Mouse (Mus musculus): Measurements from ENCODE around the gene Tmem256. TPM values are rescaled to one million over a fixed set of nuclear protein-coding genes. Genes with fewer than 3 reads are reported as not detected.

Gene Tmem256
- polyA plus RNA-seq, 1 experiment from 2014 or later: 250 TPM

- peaks cover 6% of the 10 kb centered on the region; the same call in 1 of the 2 replicates for H3K4me1 ChIP-seq (replicated peaks; ENCODE audit: control insufficient read depth, insufficient read depth, low read length)
- no peaks in the 10 kb centered on the region for H3K36me3 ChIP-seq (ENCODE audit: control insufficient read depth, insufficient read depth, low read length)
- no peaks in the 10 kb centered on the region for H3K9me3 ChIP-seq (ENCODE audit: control insufficient read depth, low read length)
- 53% methylated on average over 15 of the region's 15 CpGs for WGBS
- DNase-seq (ENCODE audit: low spot score) (no peak), ATAC-seq (replicated peaks; ENCODE audit: low FRiP score) (no peak)
- peak overlapping the region; percentile 39 for H3K4me3 ChIP-seq (ENCODE audit: low read depth, low read length)
- no peak overlapping the region for H3K9ac ChIP-seq (ENCODE audit: low read length)
- peak overlapping the region; percentile 67; the same call in 1 of the 2 replicates for H3K4me2 ChIP-seq (ENCODE audit: low read depth, low read length, severe bottlenecking)
- H3K27ac ChIP-seq (ENCODE audit: low read depth, low read length): no peak overlapping the region
- peaks cover 5% of the 10 kb centered on the region; the same call in 1 of the 2 replicates for H3K27me3 ChIP-seq (ENCODE audit: control insufficient read depth, insufficient read depth, low read length)
These were observed 41.4 kb downstream of the Tmem256 start for GRCm38 (mm10) chr11:69879711-69880110.

- H3K9me3 ChIP-seq (ENCODE audit: control insufficient read depth, low read length): no peaks in the 10 kb centered on the region
- peak overlapping the region; percentile 39 for H3K4me3 ChIP-seq (ENCODE audit: low read depth, low read length)
- DNase-seq (ENCODE audit: low spot score) (peak; percentile 80), ATAC-seq (replicated peaks; ENCODE audit: low FRiP score) (no peak)
- WGBS: under 1% methylated on average over 18 of the region's 18 CpGs
- H3K27ac ChIP-seq (ENCODE audit: low read depth, low read length): peak overlapping the region; percentile 32
- peaks cover 5% of the 10 kb centered on the region; the same call in 1 of the 2 replicates for H3K27me3 ChIP-seq (ENCODE audit: control insufficient read depth, insufficient read depth, low read length)
- peak overlapping the region; percentile 48 for H3K9ac ChIP-seq (ENCODE audit: low read length)
- H3K4me2 ChIP-seq (ENCODE audit: low read depth, low read length, severe bottlenecking): peak overlapping the region; percentile 67
- no peaks in the 10 kb centered on the region for H3K36me3 ChIP-seq (ENCODE audit: control insufficient read depth, insufficient read depth, low read length)
- peaks cover 6% of the 10 kb centered on the region; the same call in 1 of the 2 replicates for H3K4me1 ChIP-seq (replicated peaks; ENCODE audit: control insufficient read depth, insufficient read depth, low read length)
These were observed 42.2 kb downstream of the Tmem256 start for GRCm38 (mm10) chr11:69880506-69880852.

GRCm38 (mm10) chr11:69880853-69881603 lies 42.7 kb downstream of the Tmem256 start, which contains the start of gene Kctd11:
Kctd11 (minus strand) TSS chr11:69881406.
- peak within 1 kb of the TSS; percentile 67 for H3K4me2 ChIP-seq (ENCODE audit: low read depth, low read length, severe bottlenecking)
- DNase-seq (ENCODE audit: low spot score) (peak; percentile 88), ATAC-seq (replicated peaks; ENCODE audit: low FRiP score) (peak; percentile 85)
- WGBS: under 1% methylated on average over 46 of the region's 46 CpGs
- peak within 1 kb of the TSS; percentile 39 for H3K4me3 ChIP-seq (ENCODE audit: low read depth, low read length)
- H3K27me3 ChIP-seq (ENCODE audit: control insufficient read depth, insufficient read depth, low read length): peaks cover 5% of the 10 kb centered on the region; the same call in 1 of the 2 replicates
- peak within 1 kb of the TSS; percentile 48 for H3K9ac ChIP-seq (ENCODE audit: low read length)
- no peaks in the 10 kb centered on the region for H3K9me3 ChIP-seq (ENCODE audit: control insufficient read depth, low read length)
- H3K27ac ChIP-seq (ENCODE audit: low read depth, low read length): peak within 1 kb of the TSS; percentile 32
- H3K36me3 ChIP-seq (ENCODE audit: control insufficient read depth, insufficient read depth, low read length): no peaks in the 10 kb centered on the region
- H3K4me1 ChIP-seq (replicated peaks; ENCODE audit: control insufficient read depth, insufficient read depth, low read length): peaks cover 6% of the 10 kb centered on the region; the same call in 1 of the 2 replicates

GRCm38 (mm10) chr11:69881787-69882670 lies 43.7 kb downstream of the Tmem256 start:
- no peak overlapping the region for H3K27ac ChIP-seq (ENCODE audit: low read depth, low read length)
- H3K4me1 ChIP-seq (replicated peaks; ENCODE audit: control insufficient read depth, insufficient read depth, low read length): peaks cover 6% of the 10 kb centered on the region; the same call in 1 of the 2 replicates
- 0 out of 2 replicates have a peak overlapping the region, but pooled peaks have one; percentile 30 for H3K9ac ChIP-seq (ENCODE audit: low read length)

GRCm38 (mm10) chr11:69883066-69883465 lies 44.8 kb downstream of the Tmem256 start:
- no peak overlapping the region for H3K4me2 ChIP-seq (ENCODE audit: low read depth, low read length, severe bottlenecking)
- peaks cover 4% of the 10 kb centered on the region; the same call in 1 of the 2 replicates for H3K4me1 ChIP-seq (replicated peaks; ENCODE audit: control insufficient read depth, insufficient read depth, low read length)
- H3K4me3 ChIP-seq (ENCODE audit: low read depth, low read length): no peak overlapping the region
- no peaks in the 10 kb centered on the region for H3K9me3 ChIP-seq (ENCODE audit: control insufficient read depth, low read length)
- peaks cover 5% of the 10 kb centered on the region; the same call in 1 of the 2 replicates for H3K27me3 ChIP-seq (ENCODE audit: control insufficient read depth, insufficient read depth, low read length)
- H3K27ac ChIP-seq (ENCODE audit: low read depth, low read length): no peak overlapping the region
- ATAC-seq (replicated peaks; ENCODE audit: low FRiP score): no peak
- 61% methylated on average over 4 of the region's 4 CpGs for WGBS
- DNase-seq (ENCODE audit: low spot score): no peak
- no peaks in the 10 kb centered on the region for H3K36me3 ChIP-seq (ENCODE audit: control insufficient read depth, insufficient read depth, low read length)
- H3K9ac ChIP-seq (ENCODE audit: low read length): no peak overlapping the region

More at GRCm38 (mm10) chr11:69881787-69882670, 43.7 kb downstream of the Tmem256 start:
- Histone ChIP-seq H3K4me2 (ENCODE audit: low read depth, low read length, severe bottlenecking) (peak overlapping the region; percentile 67; the same call in 1 of the 2 replicates), H3K27me3 (ENCODE audit: control insufficient read depth, insufficient read depth, low read length) (peaks cover 5% of the 10 kb centered on the region; the same call in 1 of the 2 replicates), H3K4me3 (ENCODE audit: low read depth, low read length) (peak overlapping the region; percentile 39), H3K9me3 (ENCODE audit: control insufficient read depth, low read length) (no peaks in the 10 kb centered on the region), H3K36me3 (ENCODE audit: control insufficient read depth, insufficient read depth, low read length) (no peaks in the 10 kb centered on the region)
- DNase-seq (ENCODE audit: low spot score) (no peak), ATAC-seq (replicated peaks; ENCODE audit: low FRiP score) (no peak)
- 59% methylated on average over 21 of the region's 21 CpGs for WGBS

GRCm38 (mm10) chr11:69883527-69884151 lies 45.3 kb downstream of the Tmem256 start:
- peaks cover 4% of the 10 kb centered on the region; the same call in 1 of the 2 replicates for H3K4me1 ChIP-seq (replicated peaks; ENCODE audit: control insufficient read depth, insufficient read depth, low read length)
- H3K4me3 ChIP-seq (ENCODE audit: low read depth, low read length): no peak overlapping the region
- ATAC-seq (replicated peaks; ENCODE audit: low FRiP score) (no peak), DNase-seq (ENCODE audit: low spot score) (no peak)
- 89% methylated on average over 8 of the region's 8 CpGs for WGBS
- H3K27ac ChIP-seq (ENCODE audit: low read depth, low read length): no peak overlapping the region
- H3K9ac ChIP-seq (ENCODE audit: low read length): no peak overlapping the region
- H3K4me2 ChIP-seq (ENCODE audit: low read depth, low read length, severe bottlenecking): no peak overlapping the region
- H3K27me3 ChIP-seq (ENCODE audit: control insufficient read depth, insufficient read depth, low read length): peaks cover 5% of the 10 kb centered on the region; the same call in 1 of the 2 replicates
- H3K36me3 ChIP-seq (ENCODE audit: control insufficient read depth, insufficient read depth, low read length): no peaks in the 10 kb centered on the region
- no peaks in the 10 kb centered on the region for H3K9me3 ChIP-seq (ENCODE audit: control insufficient read depth, low read length)

GRCm38 (mm10) chr11:69884240-69884639 lies 45.9 kb downstream of the Tmem256 start:
- no peak overlapping the region for H3K27ac ChIP-seq (ENCODE audit: low read depth, low read length)
- 82% methylated on average over 9 of the region's 9 CpGs for WGBS
- no peaks in the 10 kb centered on the region for H3K36me3 ChIP-seq (ENCODE audit: control insufficient read depth, insufficient read depth, low read length)
- no peak for DNase-seq (ENCODE audit: low spot score)
- no peak overlapping the region for H3K4me3 ChIP-seq (ENCODE audit: low read depth, low read length)
- no peak overlapping the region for H3K4me2 ChIP-seq (ENCODE audit: low read depth, low read length, severe bottlenecking)
- H3K9me3 ChIP-seq (ENCODE audit: control insufficient read depth, low read length): no peaks in the 10 kb centered on the region
- no peak for ATAC-seq (replicated peaks; ENCODE audit: low FRiP score)
- H3K27me3 ChIP-seq (ENCODE audit: control insufficient read depth, insufficient read depth, low read length): peaks cover 5% of the 10 kb centered on the region; the same call in 1 of the 2 replicates
- H3K9ac ChIP-seq (ENCODE audit: low read length): no peak overlapping the region
- peaks cover 4% of the 10 kb centered on the region; the same call in 1 of the 2 replicates for H3K4me1 ChIP-seq (replicated peaks; ENCODE audit: control insufficient read depth, insufficient read depth, low read length)

- Histone ChIP-seq H3K9ac (ENCODE audit: low read length) (no peak overlapping the region), H3K4me2 (ENCODE audit: low read depth, low read length, severe bottlenecking) (no peak overlapping the region), H3K9me3 (ENCODE audit: control insufficient read depth, low read length) (no peaks in the 10 kb centered on the region), H3K4me3 (ENCODE audit: low read depth, low read length) (no peak overlapping the region), H3K36me3 (ENCODE audit: control insufficient read depth, insufficient read depth, low read length) (no peaks in the 10 kb centered on the region), H3K27ac (ENCODE audit: low read depth, low read length) (no peak overlapping the region), H3K27me3 (ENCODE audit: control insufficient read depth, insufficient read depth, low read length) (peaks cover 5% of the 10 kb centered on the region; the same call in 1 of the 2 replicates), H3K4me1 (replicated peaks; ENCODE audit: control insufficient read depth, insufficient read depth, low read length) (peaks cover 4% of the 10 kb centered on the region; the same call in 1 of the 2 replicates)
- 76% methylated on average over 8 of the region's 8 CpGs for WGBS
- ATAC-seq (replicated peaks; ENCODE audit: low FRiP score) (no peak), DNase-seq (ENCODE audit: low spot score) (no peak)
These were observed 46.3 kb downstream of the Tmem256 start for GRCm38 (mm10) chr11:69884663-69885062.
